Mouse (Mus musculus) cortical plate, adult 2 months (tissue): ENCODE measurements around the gene Gm10354. TPM values are rescaled to one million over a fixed set of nuclear protein-coding genes. Genes with fewer than 3 reads are reported as not detected.
"Not testable (repeated sequence)": the region's sequence is repeated elsewhere in the genome, so short reads cannot be mapped to it uniquely, and the experiment has no call there.

Experiments
- H3K27ac ChIP-seq: fragments of 200-500 bp; 2 replicates; pipeline ENCODE4 v1.5.1; 2012; ENCODE audit warnings: low read length, control low read depth, inconsistent platforms; ENCODE audit not compliant: insufficient read depth
- H3K4me1 ChIP-seq: fragments of 200-500 bp; 2 replicates; pipeline ENCODE4 v1.6.1; 2011; ENCODE audit warnings: low read length; ENCODE audit not compliant: control insufficient read depth, insufficient read depth
- H3K4me3 ChIP-seq: fragments of 200-500 bp; 2 replicates; pipeline ENCODE4 v1.5.1; 2011; ENCODE audit warnings: mild to moderate bottlenecking, low read length, control low read depth; ENCODE audit not compliant: insufficient read depth
- polyA plus RNA-seq: library from polyadenylated mRNA; depleted of rRNA; stranded (reverse); fragments of >200 nt; gene quantifications from 2 replicates; pipeline ENCODE4 v1.2.3, GENCODE M21; 2012; rRNA removed

Gene Gm10354
- polyA plus RNA-seq: not detected in 2 replicates

GRCm38 (mm10) chr5:14978835-14979234 is at the start of gene Gm10354:
Gene Gm10354, minus strand, starts transcription at chr5:14978935.
- not testable (repeated sequence) for H3K4me3 ChIP-seq, H3K4me1 ChIP-seq, H3K27ac ChIP-seq

GRCm38 (mm10) chr5:15024316-15024715 is 45.6 kb upstream of the Gm10354 start:
- not testable (repeated sequence) for H3K27ac ChIP-seq, H3K4me1 ChIP-seq, H3K4me3 ChIP-seq

- H3K4me3 ChIP-seq, H3K4me1 ChIP-seq, H3K27ac ChIP-seq: not testable (repeated sequence)
These were observed 41.3 kb upstream of the Gm10354 start for GRCm38 (mm10) chr5:15020067-15020466.

GRCm38 (mm10) chr5:15010639-15011582 is 32.2 kb upstream of the Gm10354 start:
- not testable (repeated sequence) for H3K27ac ChIP-seq, H3K4me1 ChIP-seq, H3K4me3 ChIP-seq

DNA sequence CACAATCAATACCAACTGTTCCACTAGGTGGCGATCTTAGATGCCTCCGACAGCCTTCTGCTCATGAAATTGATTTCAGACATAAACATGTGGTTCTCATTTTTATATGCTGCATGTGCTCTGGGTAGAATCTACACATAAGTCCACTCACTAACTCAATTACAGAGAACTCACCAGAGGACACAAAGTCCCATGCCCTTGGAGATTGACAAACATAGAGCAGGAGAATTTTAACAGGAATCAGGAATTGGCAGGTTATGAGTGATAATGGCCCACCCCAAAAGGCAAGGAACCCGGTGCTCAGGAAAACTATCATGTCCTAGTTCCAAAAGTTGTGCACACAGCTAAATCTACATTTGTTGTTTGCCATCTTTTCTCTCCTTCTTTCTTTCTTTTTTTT is 28.2 kb upstream of the Gm10354 start:
- not testable (repeated sequence) for H3K4me1 ChIP-seq, H3K27ac ChIP-seq, H3K4me3 ChIP-seq

GRCm38 (mm10) chr5:15006288-15006687 is 27.6 kb upstream of the Gm10354 start:
- not testable (repeated sequence) for H3K4me1 ChIP-seq, H3K27ac ChIP-seq, H3K4me3 ChIP-seq

DNA sequence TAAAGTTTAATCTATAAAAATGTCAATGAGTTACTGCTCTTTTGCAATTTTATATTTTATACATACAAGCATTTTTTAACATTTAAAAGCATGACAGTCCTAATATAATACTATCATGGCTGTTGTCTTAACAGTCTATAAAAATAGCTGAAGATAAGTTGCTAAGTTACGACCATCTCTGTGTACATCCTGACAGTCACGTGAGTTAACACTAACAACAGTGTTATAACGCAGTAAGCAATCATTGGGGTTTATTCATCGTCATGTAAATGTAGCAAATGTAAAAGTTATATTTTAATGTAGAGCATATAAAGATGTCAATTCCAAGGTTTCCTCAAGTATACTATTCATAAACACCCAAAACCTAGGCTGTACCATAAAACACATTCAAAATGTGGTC is 26.8 kb upstream of the Gm10354 start:
- H3K4me3 ChIP-seq, H3K4me1 ChIP-seq, H3K27ac ChIP-seq: not testable (repeated sequence)

- not testable (repeated sequence) for H3K4me3 ChIP-seq, H3K4me1 ChIP-seq, H3K27ac ChIP-seq
These were observed 26.1 kb upstream of the Gm10354 start for GRCm38 (mm10) chr5:15004569-15005562.

DNA sequence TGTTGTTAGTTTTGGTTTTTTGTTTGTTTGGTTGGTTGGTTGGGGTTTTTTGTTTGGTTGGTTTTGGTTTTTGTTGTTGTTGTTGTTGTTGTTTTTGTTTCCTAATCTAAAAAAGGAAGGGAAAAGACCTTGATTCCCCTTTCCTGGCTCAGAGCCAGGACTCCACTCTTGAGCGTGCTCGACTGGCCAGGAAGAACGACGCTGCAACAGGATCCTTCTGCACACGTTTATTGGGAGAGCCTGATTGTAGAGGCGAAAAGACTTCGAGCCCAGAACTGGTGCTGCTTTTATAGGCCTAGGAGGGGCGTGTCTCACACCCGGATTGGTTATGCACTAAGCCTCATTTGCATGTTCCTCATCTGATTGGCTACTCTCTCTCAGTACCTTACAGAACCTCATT is 19.3 kb upstream of the Gm10354 start:
- not testable (repeated sequence) for H3K4me1 ChIP-seq, H3K4me3 ChIP-seq, H3K27ac ChIP-seq

- not testable (repeated sequence) for H3K27ac ChIP-seq, H3K4me3 ChIP-seq, H3K4me1 ChIP-seq
These were observed 18.8 kb upstream of the Gm10354 start for GRCm38 (mm10) chr5:14997556-14997955.

- not testable (repeated sequence) for H3K27ac ChIP-seq, H3K4me3 ChIP-seq, H3K4me1 ChIP-seq
These were observed 18.0 kb upstream of the Gm10354 start for GRCm38 (mm10) chr5:14996670-14997249.

DNA sequence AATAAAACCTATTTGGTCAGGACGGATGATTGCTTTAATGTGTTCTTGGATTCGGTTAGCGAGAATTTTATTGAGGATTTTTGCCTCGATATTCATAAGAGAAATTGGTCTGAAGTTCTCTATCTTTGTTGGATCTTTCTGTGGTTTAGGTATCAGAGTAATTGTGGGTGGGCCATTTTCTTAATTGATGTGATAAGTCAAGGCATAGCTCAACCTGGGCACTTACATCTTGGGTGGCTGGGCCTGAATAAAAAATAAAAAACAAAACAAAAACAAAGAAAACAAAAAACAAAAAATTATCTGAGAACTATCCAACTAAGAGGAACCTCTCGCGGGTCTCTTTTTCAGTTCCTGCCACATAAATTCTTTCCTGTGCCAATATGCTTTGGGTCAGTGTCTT is 15.4 kb upstream of the Gm10354 start:
- not testable (repeated sequence) for H3K4me1 ChIP-seq, H3K27ac ChIP-seq, H3K4me3 ChIP-seq

- not testable (repeated sequence) for H3K27ac ChIP-seq, H3K4me3 ChIP-seq, H3K4me1 ChIP-seq
These were observed 11.8 kb upstream of the Gm10354 start for GRCm38 (mm10) chr5:14990375-14991158.

GRCm38 (mm10) chr5:14986649-14987387 is 8.1 kb upstream of the Gm10354 start:
- H3K4me1 ChIP-seq, H3K27ac ChIP-seq, H3K4me3 ChIP-seq: not testable (repeated sequence)
